ENCODE assay signal across 21 mouse cellular contexts in genomic region chr3:34903106-34903505, GRCm38 (mm10).
DNase-seq lines count a peak whose midpoint lies in the region; ATAC-seq and TF ChIP-seq lines count a peak whose summit lies in the region.
"Had no signal": no experiment of that assay in that cellular context is flagged by ENCODE, and none has a peak within 500 bp of the region (broad histone marks: within the 10 kb centered on the region; RNA-seq: fewer than 3 reads in every experiment).

No protein-coding gene starts in this region.

- no peak overlapping the region for H3K27ac ChIP-seq in kidney, adult 2 months (ENCODE audit: insufficient read depth, low read depth, low read length)
- H3K27ac ChIP-seq in kidney, embryonic 15.5 days: no peak overlapping the region

- no peak for ATAC-seq in kidney, embryonic 15.5 days (replicated peaks; ENCODE audit: low FRiP score)
- ATAC-seq: activated CD4-positive, CD25-positive, alpha-beta regulatory T cell, adult 4 months; CD4-positive, CD25-positive, alpha-beta regulatory T cell, adult 4 months; Patski had no signal

- no peaks in the 10 kb centered on the region for H3K36me3 ChIP-seq in kidney, adult 2 months (ENCODE audit: control insufficient read depth, insufficient read depth, low read length)
- no peaks in the 10 kb centered on the region for H3K36me3 ChIP-seq in kidney, embryonic 15.5 days
- H3K36me3 ChIP-seq: G1E had no signal

- no peak for TF ChIP-seq POLR2A in kidney, adult 2 months (IDR thresholded peaks at IDR 0.05; ENCODE audit: low read depth, low read length)

- peak; percentile 68 for DNase-seq in heart, adult 11 months
- no peak for DNase-seq in heart, postnatal 14 days
- DNase-seq in kidney, adult 2 months: peak; percentile 55
- DNase-seq in kidney, adult 18-20 months: no peak
- peak; percentile 28 for DNase-seq in kidney, adult 9 months
- DNase-seq: adrenal gland, adult 2 months; adrenal gland, adult 8-10 months; adrenal gland, postnatal 10 days; adrenal gland, postnatal 14 days; adrenal gland, postnatal 25 days; adrenal gland, postnatal 36 days; B cell, adult 2 months; cerebellum, adult 11 months; cerebellum, adult 11-12 months; cerebellum, adult 18-20 months had no signal

- intact Hi-C loops in heart, postnatal 14 days (cut with DNase I): no loop called here

- H3K27me3 ChIP-seq in kidney, adult 2 months (replicated peaks; ENCODE audit: control insufficient read depth, insufficient read depth, low read length): no peaks in the 10 kb centered on the region
- H3K27me3 ChIP-seq in kidney, embryonic 15.5 days: no peaks in the 10 kb centered on the region
- H3K27me3 ChIP-seq: CH12.LX, Patski had no signal

- no peak for TF ChIP-seq CTCF in kidney, adult 2 months (conservative IDR thresholded peaks at IDR 0.05; ENCODE audit: insufficient read depth, insufficient read length, low read depth, low read length)

- H3K9ac ChIP-seq in kidney, embryonic 15.5 days: no peak overlapping the region

- no peaks in the 10 kb centered on the region for H3K4me1 ChIP-seq in kidney, adult 2 months (ENCODE audit: control insufficient read depth, insufficient read depth, low read length)
- no peaks in the 10 kb centered on the region for H3K4me1 ChIP-seq in kidney, embryonic 15.5 days

- WGBS in kidney, adult 2 months: 45% methylated on average over 8 of the region's 8 CpGs
- 56% methylated on average over 8 of the region's 8 CpGs for WGBS in kidney, embryonic 15.5 days

- no peak overlapping the region for H3K4me3 ChIP-seq in kidney, adult 2 months (ENCODE audit: insufficient read depth, low read depth, low read length)
- no peak overlapping the region for H3K4me3 ChIP-seq in kidney, embryonic 15.5 days (replicated peaks)

- no peaks in the 10 kb centered on the region for H3K9me3 ChIP-seq in kidney, embryonic 15.5 days (replicated peaks)

- H3K4me2 ChIP-seq in kidney, embryonic 15.5 days: no peak overlapping the region

Comparison
In these comparisons a context has a peak if more than half of its experiments do, and no peak if none do; other contexts are left out.
1. DNase-seq: peak in heart, adult 11 months (single experiment), kidney, adult 2 months (single experiment) and kidney, adult 9 months (single experiment); none in heart, postnatal 14 days (0 of 2) and kidney, adult 18-20 months (single experiment).